Mouse (Mus musculus) erythroblast, embryonic 14.5 days (primary cell): ENCODE results near the gene Cpa1.

Experiments used
- GATA1 ChIP-seq: IDR thresholded peaks from 2 replicates; pipeline ENCODE4 v1.6.1; 2012; ENCODE audit warnings: low read length, inconsistent platforms, mixed read lengths
- TAL1 ChIP-seq: IDR thresholded peaks from 3 replicates; pipeline ENCODE4 v1.6.1; 2012; ENCODE audit warnings: low read length, inconsistent platforms, mixed read lengths

GRCm38 (mm10) chr6:30619606-30620005 lies 19.4 kb upstream of the Cpa1 start:
- no peak for TF ChIP-seq GATA1
- TF ChIP-seq TAL1: no peak
